Mouse (Mus musculus): Measurements from ENCODE around the gene Cask. TPM values are rescaled to one million over a fixed set of nuclear protein-coding genes. Genes with fewer than 3 reads are reported as not detected.

Gene Cask
- polyA plus RNA-seq, 1 experiment from 2014 or later = 16.5 TPM

DNA sequence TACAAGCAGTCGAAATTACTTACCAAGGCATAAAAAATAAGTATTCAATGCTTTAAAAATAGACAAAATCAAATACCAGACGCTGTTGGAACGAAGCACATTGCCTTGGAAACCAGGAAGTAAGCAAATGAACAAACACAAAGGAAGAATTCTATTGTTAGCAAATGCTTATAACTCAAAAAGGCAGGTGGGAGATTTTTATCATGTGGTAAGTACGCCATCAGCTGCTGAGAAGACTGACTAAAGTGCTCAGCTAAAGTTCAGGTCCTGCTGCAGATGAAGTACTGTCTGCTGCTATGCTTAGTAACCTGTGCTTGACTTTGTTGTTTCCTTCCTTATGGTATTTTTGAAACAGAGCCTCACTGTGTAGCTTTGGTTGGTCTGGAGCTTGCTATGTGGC, 232.7 kb downstream of the Cask start:
- 0 out of 2 replicates have a peak, but pooled peaks cover 3% of the 10 kb centered on the region for H3K36me3 ChIP-seq
- no peak overlapping the region for H3K4me2 ChIP-seq
- WGBS = 79% methylated on average over 4 of the region's 4 CpGs
- H3K27me3 ChIP-seq = peaks cover 1% of the 10 kb centered on the region
- H3K9me3 ChIP-seq = no peaks in the 10 kb centered on the region
- H3K27ac ChIP-seq = no peak overlapping the region
- H3K4me1 ChIP-seq = no peaks in the 10 kb centered on the region
- no peak overlapping the region for H3K4me3 ChIP-seq
- no peak for ATAC-seq (ENCODE audit: insufficient number of reproducible peaks, insufficient read depth, low FRiP score, low TSS enrichment, low read depth)
- no peak overlapping the region for H3K9ac ChIP-seq

DNA sequence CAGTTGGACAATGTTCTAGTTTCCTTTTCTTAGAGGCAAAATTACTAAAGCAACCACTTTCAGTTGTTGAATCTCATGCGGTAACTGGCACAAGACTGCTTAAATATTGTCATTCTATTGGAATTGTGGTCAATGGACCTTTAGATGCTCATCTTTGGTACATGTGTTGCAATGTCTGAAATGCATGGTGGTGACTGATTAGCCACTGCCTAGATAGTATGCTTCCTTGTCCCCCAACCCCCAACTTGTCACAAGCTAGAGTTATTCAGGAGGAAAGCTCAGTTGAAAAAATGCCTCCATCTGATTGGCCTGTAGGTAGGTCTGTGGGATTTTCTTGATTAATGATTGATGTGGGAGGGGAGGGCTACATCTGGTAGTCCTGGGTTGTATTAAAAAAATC, 233.9 kb downstream of the Cask start:
- 0 out of 2 replicates have a peak, but pooled peaks cover 3% of the 10 kb centered on the region for H3K36me3 ChIP-seq
- 97% methylated on average over 1 of the region's 1 CpGs for WGBS

DNA sequence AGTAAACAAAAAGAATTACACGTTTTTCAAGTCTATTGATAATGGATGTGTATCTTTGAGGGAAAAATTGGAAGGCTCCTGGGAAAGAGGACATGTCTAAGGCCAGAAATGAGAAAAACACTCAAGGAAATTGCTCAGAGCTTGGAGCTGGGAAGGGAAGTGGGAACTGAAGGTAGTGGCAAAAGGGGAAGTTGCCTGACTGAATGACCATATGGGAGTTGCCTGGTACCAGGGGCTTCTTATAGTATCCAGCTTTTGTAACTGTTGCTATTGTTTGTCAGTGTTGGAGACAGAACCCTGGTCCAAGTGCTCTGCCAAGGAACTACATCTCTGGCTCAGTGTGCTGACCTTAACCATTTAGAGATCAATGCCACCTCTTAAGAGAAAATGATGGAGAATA, 234.4 kb downstream of the Cask start:
- Histone ChIP-seq H3K27ac (no peak overlapping the region), H3K9ac (no peak overlapping the region), H3K36me3 (0 out of 2 replicates have a peak, but pooled peaks cover 3% of the 10 kb centered on the region), H3K4me1 (no peaks in the 10 kb centered on the region), H3K27me3 (peaks cover 7% of the 10 kb centered on the region), H3K4me3 (no peak overlapping the region), H3K9me3 (no peaks in the 10 kb centered on the region), H3K4me2 (no peak overlapping the region)
- 52% methylated on average over 1 of the region's 1 CpGs for WGBS
- no peak for ATAC-seq (ENCODE audit: insufficient number of reproducible peaks, insufficient read depth, low FRiP score, low TSS enrichment, low read depth)

More for the DNA sequence above, 233.9 kb downstream of the Cask start:
- H3K27me3 ChIP-seq = peaks cover 7% of the 10 kb centered on the region
- no peaks in the 10 kb centered on the region for H3K4me1 ChIP-seq
- H3K4me2 ChIP-seq = no peak overlapping the region
- no peak for ATAC-seq (ENCODE audit: insufficient number of reproducible peaks, insufficient read depth, low FRiP score, low TSS enrichment, low read depth)
- no peak overlapping the region for H3K27ac ChIP-seq
- H3K9me3 ChIP-seq = no peaks in the 10 kb centered on the region
- no peak overlapping the region for H3K4me3 ChIP-seq
- H3K9ac ChIP-seq = no peak overlapping the region

DNA sequence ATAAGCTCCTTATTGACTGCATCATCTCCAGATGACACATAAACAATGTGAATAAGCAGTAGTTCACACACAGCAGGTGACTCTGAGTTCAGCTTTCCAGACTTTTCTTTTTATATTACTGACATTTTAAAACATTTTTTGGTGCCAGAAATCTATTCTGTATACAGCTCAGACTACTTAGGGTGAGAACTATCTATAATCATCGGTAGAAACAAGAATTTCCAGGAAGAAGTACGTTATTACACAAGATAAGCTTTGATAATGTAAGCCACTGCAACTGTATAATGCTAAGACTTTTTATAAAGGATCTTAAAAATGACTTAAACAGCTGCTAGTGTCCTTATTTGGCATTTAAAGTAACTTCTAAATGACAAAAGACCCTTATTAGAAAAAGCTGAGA, 239.1 kb downstream of the Cask start:
- WGBS = 77% methylated on average over 2 of the region's 2 CpGs
- no peak for ATAC-seq (ENCODE audit: insufficient number of reproducible peaks, insufficient read depth, low FRiP score, low TSS enrichment, low read depth)
- H3K9me3 ChIP-seq = no peaks in the 10 kb centered on the region
- H3K4me3 ChIP-seq = no peak overlapping the region
- H3K36me3 ChIP-seq = peaks cover 1% of the 10 kb centered on the region; the same call in 1 of the 2 replicates
- no peak overlapping the region for H3K27ac ChIP-seq
- peaks cover 7% of the 10 kb centered on the region; the same call in 1 of the 2 replicates for H3K27me3 ChIP-seq
- no peak overlapping the region for H3K9ac ChIP-seq
- H3K4me1 ChIP-seq = no peaks in the 10 kb centered on the region
- H3K4me2 ChIP-seq = no peak overlapping the region

DNA sequence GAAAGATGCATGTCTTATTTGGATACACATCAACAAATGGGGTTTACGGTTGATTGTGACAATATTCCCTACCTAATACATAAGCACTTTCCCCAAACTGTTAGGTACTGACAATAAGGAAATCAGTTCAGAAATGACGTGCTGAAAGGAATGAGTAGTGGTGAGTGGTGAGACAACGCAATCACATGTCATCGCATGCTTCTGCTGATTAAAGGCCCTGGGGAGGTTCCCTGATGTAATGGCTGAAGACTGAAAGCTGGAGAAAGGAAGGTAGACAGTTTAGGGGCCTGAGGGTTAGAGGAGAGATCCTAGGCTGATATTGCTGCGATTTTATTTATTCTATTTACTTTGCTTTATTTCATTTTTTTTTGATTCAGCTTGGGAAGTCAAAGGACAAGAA, 240.1 kb downstream of the Cask start:
- H3K27me3 ChIP-seq = peaks cover 7% of the 10 kb centered on the region; the same call in 1 of the 2 replicates

DNA sequence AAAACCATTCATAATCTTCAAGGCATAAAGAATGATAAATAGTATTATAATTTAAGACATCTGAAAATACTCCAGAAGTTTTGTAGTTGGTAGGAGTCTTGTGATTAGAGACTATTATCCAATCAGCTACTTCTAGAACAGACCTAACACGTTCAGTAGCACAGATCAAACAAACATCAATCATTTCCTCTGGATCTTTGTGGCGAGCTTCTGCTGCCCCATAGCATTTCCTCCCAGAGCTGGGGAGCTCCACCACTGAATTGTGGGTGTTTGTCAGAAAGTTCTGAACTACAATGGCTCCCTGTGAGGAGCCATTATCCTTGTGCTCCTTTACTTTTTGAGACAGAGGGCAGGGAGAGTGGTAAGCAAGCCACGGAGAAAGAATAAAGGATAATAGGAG, 243.4 kb downstream of the Cask start:
- H3K4me2 ChIP-seq = no peak overlapping the region
- 44% methylated on average over 3 of the region's 3 CpGs for WGBS

More for the DNA sequence above, 240.1 kb downstream of the Cask start:
- Histone ChIP-seq H3K4me3 (no peak overlapping the region), H3K27ac (no peak overlapping the region), H3K9ac (no peak overlapping the region), H3K4me1 (no peaks in the 10 kb centered on the region), H3K4me2 (no peak overlapping the region), H3K36me3 (peaks cover 3% of the 10 kb centered on the region; the same call in 1 of the 2 replicates), H3K9me3 (no peaks in the 10 kb centered on the region)
- 83% methylated on average over 5 of the region's 5 CpGs for WGBS
- ATAC-seq (ENCODE audit: insufficient number of reproducible peaks, insufficient read depth, low FRiP score, low TSS enrichment, low read depth) = no peak

DNA sequence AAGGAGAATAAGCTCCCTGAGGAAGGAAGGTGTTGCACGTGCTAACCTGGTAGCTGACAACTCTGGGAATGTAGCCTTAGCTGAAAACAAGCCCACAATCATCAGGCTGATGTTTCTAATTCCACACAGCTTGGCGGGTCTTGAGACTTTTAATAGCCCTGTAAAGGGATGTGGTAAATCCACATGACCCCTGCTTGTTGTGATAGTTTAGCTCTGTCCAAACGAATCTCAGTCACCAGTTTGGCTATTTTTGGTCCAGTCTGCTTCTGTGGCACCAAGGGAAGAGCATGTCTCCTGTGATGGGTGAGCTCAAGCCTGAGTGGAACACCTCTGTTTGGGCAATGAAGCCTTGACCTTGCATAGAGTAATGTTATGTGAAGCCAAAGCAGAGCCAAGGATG, 244.4 kb downstream of the Cask start:
- Histone ChIP-seq H3K4me2 (no peak overlapping the region), H3K9me3 (no peaks in the 10 kb centered on the region), H3K36me3 (peaks cover 3% of the 10 kb centered on the region; the same call in 1 of the 2 replicates), H3K4me3 (no peak overlapping the region), H3K27me3 (no peaks in the 10 kb centered on the region), H3K27ac (no peak overlapping the region), H3K4me1 (no peaks in the 10 kb centered on the region), H3K9ac (no peak overlapping the region)
- WGBS = 65% methylated on average over 3 of the region's 3 CpGs
- ATAC-seq (ENCODE audit: insufficient number of reproducible peaks, insufficient read depth, low FRiP score, low TSS enrichment, low read depth) = no peak

More for the DNA sequence above, 243.4 kb downstream of the Cask start:
- H3K4me1 ChIP-seq = no peaks in the 10 kb centered on the region
- H3K27ac ChIP-seq = no peak overlapping the region
- H3K9ac ChIP-seq = no peak overlapping the region
- no peaks in the 10 kb centered on the region for H3K9me3 ChIP-seq
- no peaks in the 10 kb centered on the region for H3K27me3 ChIP-seq
- H3K4me3 ChIP-seq = no peak overlapping the region
- ATAC-seq (ENCODE audit: insufficient number of reproducible peaks, insufficient read depth, low FRiP score, low TSS enrichment, low read depth) = no peak
- H3K36me3 ChIP-seq = peaks cover 3% of the 10 kb centered on the region; the same call in 1 of the 2 replicates

DNA sequence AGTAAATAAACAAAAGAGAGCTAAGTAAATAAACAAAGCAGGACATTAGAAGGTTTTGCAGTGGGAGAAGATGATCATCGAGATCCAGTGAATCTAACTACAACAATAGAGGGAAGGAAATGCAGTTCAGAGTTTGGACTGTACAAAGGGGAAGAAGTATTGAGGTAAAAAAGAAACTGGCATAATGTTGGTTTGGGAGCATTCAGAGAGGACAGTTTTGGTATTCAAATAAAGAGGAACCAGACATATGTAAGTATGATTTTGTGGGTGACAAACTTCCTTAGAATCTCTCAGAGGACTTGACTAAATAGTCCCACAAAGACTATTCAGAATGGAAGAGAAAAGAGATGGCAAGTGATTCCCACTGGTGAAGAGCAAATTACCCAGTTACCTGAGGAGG, 251.2 kb downstream of the Cask start:
- Histone ChIP-seq H3K27me3 (0 out of 2 replicates have a peak, but pooled peaks cover 4% of the 10 kb centered on the region), H3K9ac (no peak overlapping the region), H3K4me1 (no peaks in the 10 kb centered on the region), H3K36me3 (no peaks in the 10 kb centered on the region), H3K4me3 (no peak overlapping the region), H3K4me2 (no peak overlapping the region), H3K27ac (no peak overlapping the region), H3K9me3 (no peaks in the 10 kb centered on the region)
- no peak for ATAC-seq (ENCODE audit: insufficient number of reproducible peaks, insufficient read depth, low FRiP score, low TSS enrichment, low read depth)
- WGBS = 93% methylated on average over 1 of the region's 1 CpGs

DNA sequence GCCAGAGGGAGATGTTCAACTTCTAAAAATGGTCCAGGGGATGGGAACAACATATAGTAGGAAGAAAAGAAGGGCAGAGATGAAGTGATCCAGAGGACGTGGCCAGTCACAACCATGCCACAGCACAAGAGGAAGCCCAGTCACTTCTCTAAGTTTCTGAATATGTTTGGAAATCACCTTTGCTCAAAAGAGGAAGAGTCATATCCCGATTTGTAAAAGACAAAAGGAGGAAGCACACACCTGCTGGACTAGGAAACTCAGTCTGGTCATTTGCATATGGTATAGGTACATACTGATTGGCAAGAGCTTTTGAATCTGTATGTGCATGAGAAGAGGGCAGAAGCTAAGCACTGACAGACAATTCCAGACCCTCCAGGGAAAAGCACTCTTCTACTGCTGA, 251.8 kb downstream of the Cask start:
- WGBS = 76% methylated on average over 2 of the region's 2 CpGs
- no peak overlapping the region for H3K27ac ChIP-seq
- no peak for ATAC-seq (ENCODE audit: insufficient number of reproducible peaks, insufficient read depth, low FRiP score, low TSS enrichment, low read depth)

DNA sequence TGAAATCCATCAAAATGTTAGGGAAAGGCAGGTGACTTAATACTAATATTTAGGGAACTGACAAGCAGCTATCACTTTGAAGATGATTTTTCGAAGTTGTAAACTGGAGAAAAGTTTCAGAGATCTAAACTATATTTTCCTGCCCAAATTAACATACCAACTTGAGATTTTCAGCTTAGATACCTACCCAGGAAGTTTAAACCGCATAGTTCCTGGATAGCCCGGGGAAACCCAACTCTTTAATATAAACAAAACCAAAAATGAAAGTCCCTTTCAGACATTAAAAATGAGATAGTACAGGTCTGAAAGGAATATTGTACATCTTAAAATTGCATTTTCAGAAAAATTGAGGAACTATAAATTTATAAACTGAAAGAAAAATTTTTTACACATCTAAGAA, 273.5 kb downstream of the Cask start:
- H3K9ac ChIP-seq = no peak overlapping the region
- 72% methylated on average over 3 of the region's 3 CpGs for WGBS
- no peak for ATAC-seq (ENCODE audit: insufficient number of reproducible peaks, insufficient read depth, low FRiP score, low TSS enrichment, low read depth)
- 0 out of 2 replicates have a peak, but pooled peaks cover 3% of the 10 kb centered on the region for H3K36me3 ChIP-seq
- peaks cover 7% of the 10 kb centered on the region; the same call in 1 of the 2 replicates for H3K27me3 ChIP-seq
- no peaks in the 10 kb centered on the region for H3K4me1 ChIP-seq
- no peak overlapping the region for H3K4me2 ChIP-seq
- H3K4me3 ChIP-seq = no peak overlapping the region
- H3K27ac ChIP-seq = no peak overlapping the region
- no peaks in the 10 kb centered on the region for H3K9me3 ChIP-seq

More for the DNA sequence above, 251.8 kb downstream of the Cask start:
- H3K36me3 ChIP-seq = no peaks in the 10 kb centered on the region
- H3K27me3 ChIP-seq = 0 out of 2 replicates have a peak, but pooled peaks cover 5% of the 10 kb centered on the region
- H3K9ac ChIP-seq = no peak overlapping the region
- no peak overlapping the region for H3K4me2 ChIP-seq
- H3K4me3 ChIP-seq = no peak overlapping the region
- no peaks in the 10 kb centered on the region for H3K4me1 ChIP-seq
- H3K9me3 ChIP-seq = no peaks in the 10 kb centered on the region

DNA sequence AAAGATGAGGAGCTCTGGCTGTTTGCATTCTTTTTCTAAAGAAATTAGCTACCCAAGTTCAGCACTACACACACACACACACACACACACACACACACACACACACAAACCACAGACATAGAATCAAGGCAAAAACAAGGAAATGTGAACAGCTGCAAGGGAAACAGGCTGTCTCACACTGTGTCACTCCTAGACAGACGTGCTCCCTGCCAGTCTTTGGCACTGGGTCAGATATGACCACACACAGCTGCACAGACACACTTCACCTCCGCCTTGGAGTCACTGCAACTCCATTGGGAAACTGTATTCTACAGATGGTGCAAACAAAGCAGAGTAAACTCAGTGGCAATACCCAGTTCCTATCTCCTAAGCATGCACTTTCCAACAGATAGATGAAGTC, 274.6 kb downstream of the Cask start:
- H3K4me1 ChIP-seq = no peaks in the 10 kb centered on the region
- peaks cover 7% of the 10 kb centered on the region; the same call in 1 of the 2 replicates for H3K27me3 ChIP-seq
- no peak overlapping the region for H3K4me2 ChIP-seq
- no peak for ATAC-seq (ENCODE audit: insufficient number of reproducible peaks, insufficient read depth, low FRiP score, low TSS enrichment, low read depth)
- 74% methylated on average over 2 of the region's 2 CpGs for WGBS
- no peaks in the 10 kb centered on the region for H3K9me3 ChIP-seq
- H3K36me3 ChIP-seq = 0 out of 2 replicates have a peak, but pooled peaks cover 3% of the 10 kb centered on the region
- H3K9ac ChIP-seq = no peak overlapping the region
- no peak overlapping the region for H3K27ac ChIP-seq
- no peak overlapping the region for H3K4me3 ChIP-seq

DNA sequence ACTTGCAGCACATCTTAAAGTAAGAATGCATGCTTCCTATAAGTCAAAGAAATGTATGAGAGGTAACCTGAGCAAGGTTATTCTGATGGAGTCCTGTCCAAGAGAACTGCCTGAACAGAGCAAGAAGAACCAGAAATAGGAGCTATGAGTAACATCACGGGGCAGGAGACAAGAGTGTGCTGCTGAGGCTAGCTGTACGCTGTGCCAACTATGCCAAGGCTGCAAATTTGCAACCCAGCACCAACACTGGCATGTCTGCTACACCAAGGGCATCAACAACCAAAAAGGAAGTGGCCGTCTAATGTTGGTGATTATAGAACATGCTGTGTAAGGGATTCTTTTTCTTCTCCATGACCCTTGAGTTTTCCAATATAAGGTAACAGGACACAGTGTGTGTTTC, 276.3 kb downstream of the Cask start:
- Histone ChIP-seq H3K4me2 (no peak overlapping the region), H3K9ac (no peak overlapping the region), H3K4me1 (no peaks in the 10 kb centered on the region), H3K4me3 (no peak overlapping the region), H3K36me3 (0 out of 2 replicates have a peak, but pooled peaks cover 3% of the 10 kb centered on the region), H3K27me3 (peaks cover 7% of the 10 kb centered on the region; the same call in 1 of the 2 replicates), H3K9me3 (no peaks in the 10 kb centered on the region), H3K27ac (no peak overlapping the region)
- WGBS = 86% methylated on average over 3 of the region's 3 CpGs
- ATAC-seq (ENCODE audit: insufficient number of reproducible peaks, insufficient read depth, low FRiP score, low TSS enrichment, low read depth) = no peak

Data from embryonic facial prominence, embryonic 13.5 days (tissue).